Mouse (Mus musculus) neural tube, embryonic 15.5 days (tissue): Measurements from ENCODE around the gene Chka. TPM values are rescaled to one million over a fixed set of nuclear protein-coding genes. Genes with fewer than 3 reads are reported as not detected.

Source experiments
- ATAC-seq: fragments of 200-750 bp; cut with Nextera tagmentation; 2 replicates; pipeline ENCODE4 v1.8.0; 2017; ENCODE audit warnings: mild to moderate bottlenecking, moderate TSS enrichment, moderate library complexity; ENCODE audit not compliant: low FRiP score
- H3K27ac ChIP-seq: fragments of 300-500 bp; sonication (generic); replicated peaks from 2 replicates; pipeline ENCODE4 v1.5.1; 2015; ENCODE audit warnings: mild to moderate bottlenecking, inconsistent platforms
- H3K27me3 ChIP-seq: fragments of 300-500 bp; sonication (generic); replicated peaks from 2 replicates; pipeline ENCODE4 v1.6.1; 2015; ENCODE audit warnings: inconsistent platforms
- H3K36me3 ChIP-seq: fragments of 300-500 bp; sonication (generic); 2 replicates; pipeline ENCODE4 v1.6.1; 2015; ENCODE audit warnings: inconsistent platforms
- H3K4me1 ChIP-seq: fragments of 300-500 bp; sonication (generic); 2 replicates; pipeline ENCODE4 v1.6.1; 2015; ENCODE audit warnings: inconsistent platforms
- H3K4me2 ChIP-seq: fragments of 300-500 bp; sonication (generic); 2 replicates; pipeline ENCODE4 v1.6.1; 2015; ENCODE audit warnings: inconsistent platforms, mild to moderate bottlenecking, moderate library complexity
- H3K4me3 ChIP-seq: fragments of 300-500 bp; sonication (generic); replicated peaks from 2 replicates; pipeline ENCODE4 v1.5.1; 2015; ENCODE audit warnings: mild to moderate bottlenecking, inconsistent platforms
- H3K9ac ChIP-seq: fragments of 300-500 bp; sonication (generic); replicated peaks from 2 replicates; pipeline ENCODE4 v1.6.1; 2015; ENCODE audit warnings: mild to moderate bottlenecking, inconsistent platforms
- H3K9me3 ChIP-seq: fragments of 300-500 bp; sonication (generic); replicated peaks from 2 replicates; pipeline ENCODE4 v1.6.1; 2016; ENCODE audit warnings: inconsistent platforms
- WGBS: fragments of 180-500 bp; shearing (Covaris S2); methylation state at CpG from one replicate; pipeline ENCODE4 v1.1.7; 2015; ENCODE audit warnings: mixed read lengths; 5-methylcytosine and 5-hydroxymethylcytosine counted together
- polyA plus RNA-seq: library from polyadenylated mRNA; unstranded; fragments of >200 nt; fragmentation: Nextera tagmentation; extraction: Ambion mirVana; gene quantifications from 2 replicates; pipeline ENCODE4 v1.2.1, GENCODE M21; 2015

Chka gene
- polyA plus RNA-seq, 1 experiment from 2014 or later: 68.7 TPM

DNA sequence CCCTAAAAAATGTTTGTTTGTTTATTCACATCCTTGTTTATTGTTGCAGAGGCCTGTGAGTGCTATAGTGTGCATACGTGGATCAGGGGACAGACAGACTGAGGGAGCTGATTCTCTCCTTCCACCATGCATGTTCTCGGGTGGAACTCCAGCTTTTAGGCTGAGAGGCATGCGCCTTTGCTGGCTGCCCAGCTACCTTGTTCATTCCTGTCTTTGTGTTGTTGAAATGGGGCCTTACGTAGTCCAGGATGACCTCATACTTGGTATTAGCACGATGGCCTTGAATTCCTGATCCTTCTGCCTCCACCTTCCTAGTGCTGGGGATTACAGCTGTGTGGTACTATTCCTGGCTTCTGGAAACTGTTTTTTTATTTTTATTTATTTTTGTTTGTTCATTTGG, 3.9 kb upstream of the Chka start:
- Histone ChIP-seq H3K9ac (no peak overlapping the region), H3K27me3 (no peaks in the 10 kb centered on the region), H3K4me1 (peaks cover 8% of the 10 kb centered on the region), H3K9me3 (no peaks in the 10 kb centered on the region), H3K4me3 (no peak overlapping the region), H3K36me3 (no peaks in the 10 kb centered on the region), H3K4me2 (no peak overlapping the region), H3K27ac (no peak overlapping the region)
- no peak for ATAC-seq
- WGBS: 90% methylated on average over 5 of the region's 5 CpGs

DNA sequence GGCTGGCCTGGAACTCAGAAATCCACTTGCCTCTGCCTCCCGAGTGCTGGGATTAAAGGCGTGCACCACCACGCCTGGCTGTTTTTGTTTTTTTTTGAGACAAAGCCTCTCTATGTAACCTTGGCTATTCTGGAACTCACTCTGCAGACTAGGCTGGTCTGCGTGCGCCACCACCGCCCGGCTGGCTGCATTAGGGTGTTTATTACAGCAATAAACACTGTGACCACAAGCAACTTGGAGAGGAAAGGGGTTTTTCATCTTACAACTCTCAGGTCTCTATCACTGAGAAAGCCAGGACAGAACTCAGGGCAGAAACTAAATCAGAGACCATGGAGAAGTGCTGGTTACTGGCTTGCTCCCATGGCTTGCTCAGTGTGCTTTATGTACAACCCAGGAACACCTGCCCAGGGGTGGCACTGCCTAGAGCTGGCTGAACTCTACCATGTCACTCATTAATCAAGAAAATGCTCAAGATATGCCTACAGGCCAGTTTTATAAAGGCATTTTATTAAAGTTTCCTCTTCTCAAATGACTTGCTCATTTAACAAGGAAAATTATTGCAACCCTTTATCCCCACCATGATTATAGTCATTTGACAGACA, 3.3 kb upstream of the Chka start:
- no peak overlapping the region for H3K4me3 ChIP-seq
- no peak for ATAC-seq
- 36% methylated on average over 7 of the region's 7 CpGs for WGBS

DNA sequence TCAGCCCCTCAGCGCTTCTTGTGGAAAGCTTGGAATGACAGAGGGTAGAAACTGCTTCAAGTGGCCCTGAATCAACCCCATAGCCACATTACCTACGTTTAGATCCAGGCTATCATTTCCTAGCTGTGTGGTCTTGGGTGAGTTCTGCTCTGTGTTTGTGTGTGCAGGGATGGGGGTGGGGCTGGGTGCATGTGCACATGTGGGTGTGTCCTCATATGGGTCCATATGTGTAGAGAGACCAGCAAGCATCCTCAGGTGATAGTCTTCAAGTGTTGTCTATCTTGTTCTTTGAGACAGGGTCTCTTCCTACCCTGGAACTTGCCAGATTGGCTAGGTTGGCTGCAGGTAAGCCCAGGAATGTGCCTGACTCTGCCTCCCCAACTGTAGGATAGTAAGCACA, 2.3 kb upstream of the Chka start:
- Histone ChIP-seq H3K4me1 (peaks cover 21% of the 10 kb centered on the region), H3K9me3 (no peaks in the 10 kb centered on the region), H3K27me3 (no peaks in the 10 kb centered on the region), H3K36me3 (no peaks in the 10 kb centered on the region), H3K27ac (no peak overlapping the region), H3K4me3 (no peak overlapping the region), H3K4me2 (no peak overlapping the region), H3K9ac (no peak overlapping the region)
- WGBS: 94% methylated on average over 2 of the region's 2 CpGs
- no peak for ATAC-seq

More for the DNA sequence above, 3.3 kb upstream of the Chka start:
- Histone ChIP-seq H3K36me3 (no peaks in the 10 kb centered on the region), H3K4me2 (no peak overlapping the region), H3K9me3 (no peaks in the 10 kb centered on the region), H3K9ac (no peak overlapping the region), H3K4me1 (peaks cover 12% of the 10 kb centered on the region), H3K27me3 (no peaks in the 10 kb centered on the region), H3K27ac (no peak overlapping the region)

DNA sequence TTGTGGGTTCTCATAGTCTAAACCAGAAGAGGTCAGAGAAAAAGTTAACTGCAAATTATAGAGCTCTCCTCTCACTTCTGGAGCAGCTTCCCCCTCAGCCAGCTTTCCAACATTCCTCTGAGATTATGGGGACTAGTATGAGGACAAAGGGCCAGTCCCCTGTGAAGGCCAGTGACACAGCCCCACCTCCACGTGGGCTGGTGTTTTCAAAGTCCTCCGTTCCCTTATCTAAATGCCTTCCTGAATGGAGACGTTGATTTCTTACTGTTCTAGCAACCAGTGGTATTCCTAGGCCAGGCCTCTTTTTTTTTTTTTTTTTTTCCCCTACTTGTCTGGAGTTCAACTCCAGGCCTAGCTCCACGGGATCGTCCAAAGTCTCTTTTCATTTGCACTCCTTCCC, 1.5 kb upstream of the Chka start:
- Histone ChIP-seq H3K9me3 (no peaks in the 10 kb centered on the region), H3K4me2 (no peak overlapping the region), H3K36me3 (no peaks in the 10 kb centered on the region), H3K4me3 (no peak overlapping the region), H3K27ac (no peak overlapping the region), H3K9ac (no peak overlapping the region), H3K27me3 (no peaks in the 10 kb centered on the region), H3K4me1 (peaks cover 27% of the 10 kb centered on the region)
- 50% methylated on average over 5 of the region's 5 CpGs for WGBS
- ATAC-seq: no peak

DNA sequence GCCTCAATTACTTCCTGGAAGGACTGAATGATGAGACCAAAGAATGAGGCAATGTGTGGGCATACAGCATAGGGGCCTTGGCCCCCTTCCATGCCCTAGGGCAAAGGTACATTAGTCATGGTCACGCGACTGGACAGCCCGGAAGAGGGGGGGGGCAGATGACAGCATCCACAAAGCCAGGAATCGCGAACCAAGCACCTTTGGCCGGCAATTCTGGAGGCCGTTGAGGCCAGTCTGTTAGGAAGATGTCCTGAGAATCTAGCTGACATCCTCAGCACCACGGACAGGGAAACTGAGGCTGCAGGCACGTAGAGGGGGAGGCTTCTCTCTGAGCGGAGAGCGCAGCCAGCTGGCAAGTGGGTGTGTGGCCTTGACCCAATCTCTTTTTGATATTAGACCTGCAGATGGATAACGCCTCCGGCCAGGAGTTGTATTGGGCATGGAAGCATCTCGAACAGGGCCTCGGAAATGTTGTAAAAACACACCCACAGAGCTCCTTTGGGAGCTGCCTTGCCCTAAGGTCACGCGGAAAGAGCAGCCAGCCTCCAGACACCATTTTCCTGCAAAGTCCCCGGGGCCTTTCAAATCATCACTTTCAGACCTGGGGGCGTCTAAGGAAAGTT, 615 bp upstream of the Chka start:
- Histone ChIP-seq H3K27ac (peak overlapping the region; percentile 97), H3K9me3 (no peaks in the 10 kb centered on the region), H3K9ac (peak overlapping the region; percentile 49), H3K27me3 (no peaks in the 10 kb centered on the region), H3K36me3 (no peaks in the 10 kb centered on the region), H3K4me3 (peak overlapping the region; percentile 94), H3K4me2 (peak overlapping the region; percentile 75), H3K4me1 (peaks cover 36% of the 10 kb centered on the region)
- no peak for ATAC-seq
- WGBS: 9% methylated on average over 19 of the region's 19 CpGs

DNA sequence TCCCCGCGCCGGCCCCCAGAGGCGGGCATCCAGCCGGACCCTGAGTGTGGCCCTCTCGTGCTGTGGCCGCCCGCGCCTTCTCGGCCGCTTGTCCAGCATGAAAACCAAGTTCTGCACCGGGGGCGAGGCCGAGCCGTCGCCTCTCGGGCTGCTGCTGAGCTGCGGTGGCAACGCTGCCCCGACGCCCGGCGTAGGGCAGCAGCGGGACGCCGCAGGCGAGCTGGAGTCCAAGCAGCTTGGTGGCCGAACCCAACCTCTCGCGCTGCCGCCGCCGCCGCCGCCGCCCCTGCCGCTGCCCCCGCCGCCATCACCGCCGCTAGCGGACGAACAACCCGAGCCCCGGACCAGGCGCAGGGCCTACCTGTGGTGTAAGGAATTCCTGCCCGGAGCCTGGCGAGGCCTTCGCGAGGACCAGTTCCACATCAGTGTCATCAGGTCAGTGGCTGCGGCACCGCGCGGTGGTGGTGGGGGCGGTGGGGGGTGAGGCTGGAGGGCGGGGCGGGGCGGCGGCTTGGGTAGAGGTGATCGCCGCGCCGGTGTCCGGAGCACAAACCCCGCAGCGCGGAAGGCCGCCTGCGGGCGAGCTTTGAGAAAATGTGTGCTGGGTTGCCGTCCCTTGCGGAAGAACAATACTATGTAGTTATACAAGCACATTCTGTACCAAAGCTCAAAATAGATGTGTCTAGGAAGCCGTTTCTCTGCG, 557 bp downstream of the Chka start:
- ATAC-seq: peak; percentile 49
- H3K4me2 ChIP-seq: peak overlapping the region; percentile 75
- no peaks in the 10 kb centered on the region for H3K9me3 ChIP-seq
- peak overlapping the region; percentile 97 for H3K27ac ChIP-seq
- peaks cover 41% of the 10 kb centered on the region for H3K4me1 ChIP-seq
- no peaks in the 10 kb centered on the region for H3K36me3 ChIP-seq
- peak overlapping the region; percentile 94 for H3K9ac ChIP-seq
- WGBS: under 1% methylated on average over 68 of the region's 74 CpGs
- no peaks in the 10 kb centered on the region for H3K27me3 ChIP-seq
- H3K4me3 ChIP-seq: peak overlapping the region; percentile 94

DNA sequence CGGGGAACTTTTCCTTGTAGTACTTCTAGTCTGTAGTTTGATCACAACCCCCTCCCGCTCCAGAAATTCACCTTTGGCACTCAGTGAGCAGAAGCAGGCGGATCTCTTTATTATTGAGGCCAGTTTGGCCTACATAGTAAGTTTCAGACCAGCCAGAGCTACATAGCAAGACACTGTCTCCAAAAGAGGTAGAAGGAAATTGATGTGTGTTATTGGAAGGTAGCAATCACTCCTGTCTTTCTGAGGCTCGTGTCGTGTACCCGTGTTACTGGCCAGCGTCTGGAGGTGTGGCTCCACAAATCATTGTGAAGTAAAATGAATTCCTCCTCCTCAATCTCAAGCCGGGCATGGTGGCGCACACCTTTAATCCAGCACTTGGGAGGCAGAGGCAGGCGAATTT, 1.5 kb downstream of the Chka start:
- Histone ChIP-seq H3K4me2 (peak overlapping the region; percentile 75), H3K27ac (no peak overlapping the region), H3K27me3 (no peaks in the 10 kb centered on the region), H3K4me1 (peaks cover 45% of the 10 kb centered on the region), H3K36me3 (no peaks in the 10 kb centered on the region), H3K9me3 (no peaks in the 10 kb centered on the region), H3K4me3 (peak overlapping the region; percentile 94), H3K9ac (no peak overlapping the region)
- no peak for ATAC-seq
- WGBS: 87% methylated on average over 10 of the region's 10 CpGs

DNA sequence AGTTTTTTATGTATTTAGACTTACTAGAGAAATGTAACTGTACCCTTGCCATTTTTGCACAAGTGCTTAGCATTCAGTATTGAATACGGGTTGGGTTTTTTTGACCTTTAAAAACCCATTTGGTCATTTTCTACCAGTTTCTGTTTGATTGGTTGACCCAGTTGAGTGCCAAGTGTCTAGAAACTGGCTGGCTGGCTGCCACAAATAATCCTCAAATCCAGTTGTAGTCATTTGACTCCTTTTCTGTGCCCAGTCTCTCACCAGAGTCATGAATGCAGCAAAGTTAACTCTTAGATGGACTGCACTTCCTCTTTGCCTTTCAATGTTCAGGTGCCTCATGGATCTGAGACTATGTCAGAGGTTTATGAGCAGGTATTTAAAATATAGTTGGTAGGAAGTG, 2.3 kb downstream of the Chka start:
- Histone ChIP-seq H3K36me3 (no peaks in the 10 kb centered on the region), H3K27ac (no peak overlapping the region), H3K4me3 (0 out of 2 replicates have a peak overlapping the region, but pooled peaks have one; percentile 2), H3K4me1 (peaks cover 45% of the 10 kb centered on the region), H3K4me2 (peak overlapping the region; percentile 75), H3K27me3 (no peaks in the 10 kb centered on the region), H3K9me3 (no peaks in the 10 kb centered on the region), H3K9ac (no peak overlapping the region)
- 76% methylated on average over 1 of the region's 1 CpGs for WGBS
- ATAC-seq: no peak

DNA sequence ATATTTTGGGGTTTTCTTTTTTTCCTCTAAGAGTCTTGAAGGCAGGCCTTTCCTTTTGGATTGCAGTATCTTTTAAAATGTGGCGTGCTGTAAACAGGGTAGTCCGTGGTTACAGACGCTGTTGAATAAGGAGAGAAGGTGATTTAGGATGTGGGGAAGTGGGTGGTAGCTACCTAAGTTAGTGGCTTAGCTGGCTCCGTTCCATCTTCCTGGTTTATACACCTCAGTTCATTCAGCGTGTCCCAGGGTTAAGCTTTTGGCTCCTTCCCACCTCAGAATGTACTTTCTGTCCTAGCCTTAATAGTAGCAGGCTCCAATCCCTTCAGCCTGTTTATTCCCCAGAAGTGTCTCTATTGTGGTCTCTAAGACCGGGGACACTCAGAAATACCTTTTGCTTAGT, 3.5 kb downstream of the Chka start:
- 0 out of 2 replicates have a peak overlapping the region, but pooled peaks have one; percentile 20 for H3K27ac ChIP-seq
- H3K36me3 ChIP-seq: no peaks in the 10 kb centered on the region
- peaks cover 45% of the 10 kb centered on the region for H3K4me1 ChIP-seq
- peak overlapping the region; percentile 22 for H3K4me2 ChIP-seq
- H3K9me3 ChIP-seq: no peaks in the 10 kb centered on the region
- no peak overlapping the region for H3K4me3 ChIP-seq
- H3K27me3 ChIP-seq: no peaks in the 10 kb centered on the region
- ATAC-seq: no peak
- no peak overlapping the region for H3K9ac ChIP-seq
- WGBS: 54% methylated on average over 6 of the region's 6 CpGs

DNA sequence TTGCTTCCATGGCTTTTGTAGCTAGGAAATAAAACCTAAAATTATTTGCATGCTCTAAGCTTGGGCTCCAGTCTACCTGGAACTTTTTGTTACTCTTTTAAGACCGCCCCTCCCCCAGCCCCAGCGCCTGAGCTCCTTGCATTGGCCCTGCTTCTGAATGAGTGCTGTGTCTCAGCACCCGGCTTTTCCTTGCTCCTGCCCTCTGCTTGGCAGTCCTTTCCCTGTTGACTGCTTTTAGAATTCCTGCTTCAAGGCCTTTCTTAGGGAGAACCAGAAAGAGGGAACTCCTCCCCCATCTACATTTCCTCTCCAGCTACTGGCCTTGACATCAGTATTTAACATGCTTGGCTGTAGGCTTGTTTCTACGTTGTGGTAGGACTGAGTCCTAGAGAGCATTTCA, 4.0 kb downstream of the Chka start:
- Histone ChIP-seq H3K4me2 (peak overlapping the region; percentile 22), H3K9ac (no peak overlapping the region), H3K4me3 (no peak overlapping the region), H3K9me3 (no peaks in the 10 kb centered on the region), H3K36me3 (no peaks in the 10 kb centered on the region), H3K27ac (0 out of 2 replicates have a peak overlapping the region, but pooled peaks have one; percentile 20), H3K27me3 (no peaks in the 10 kb centered on the region), H3K4me1 (peaks cover 45% of the 10 kb centered on the region)
- 20% methylated on average over 4 of the region's 4 CpGs for WGBS
- no peak for ATAC-seq

DNA sequence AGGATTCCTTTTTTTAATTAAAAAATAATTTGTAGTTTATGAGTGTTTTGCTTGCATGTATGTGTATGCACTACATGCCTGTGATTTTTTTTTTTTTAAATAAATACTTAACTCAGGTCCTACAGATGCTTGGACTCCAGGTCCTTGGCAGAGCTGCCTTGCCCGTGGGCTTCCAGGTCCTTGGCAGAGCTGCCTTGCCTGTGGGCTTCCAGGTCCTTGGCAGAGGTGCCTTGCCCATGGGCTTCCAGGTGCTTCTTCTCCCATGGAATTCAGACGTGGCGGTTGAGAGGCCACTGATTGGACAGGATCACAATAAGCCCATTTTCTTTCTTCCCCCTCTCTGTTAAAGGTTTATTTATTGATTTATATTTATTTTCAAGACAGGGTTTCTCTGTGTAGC, 5.6 kb downstream of the Chka start:
- WGBS: 80% methylated on average over 3 of the region's 3 CpGs
- Histone ChIP-seq H3K9me3 (no peaks in the 10 kb centered on the region), H3K4me1 (peaks cover 37% of the 10 kb centered on the region), H3K4me2 (no peak overlapping the region), H3K36me3 (0 out of 2 replicates have a peak, but pooled peaks cover 5% of the 10 kb centered on the region), H3K4me3 (no peak overlapping the region), H3K27ac (no peak overlapping the region), H3K9ac (no peak overlapping the region), H3K27me3 (no peaks in the 10 kb centered on the region)
- no peak for ATAC-seq

DNA sequence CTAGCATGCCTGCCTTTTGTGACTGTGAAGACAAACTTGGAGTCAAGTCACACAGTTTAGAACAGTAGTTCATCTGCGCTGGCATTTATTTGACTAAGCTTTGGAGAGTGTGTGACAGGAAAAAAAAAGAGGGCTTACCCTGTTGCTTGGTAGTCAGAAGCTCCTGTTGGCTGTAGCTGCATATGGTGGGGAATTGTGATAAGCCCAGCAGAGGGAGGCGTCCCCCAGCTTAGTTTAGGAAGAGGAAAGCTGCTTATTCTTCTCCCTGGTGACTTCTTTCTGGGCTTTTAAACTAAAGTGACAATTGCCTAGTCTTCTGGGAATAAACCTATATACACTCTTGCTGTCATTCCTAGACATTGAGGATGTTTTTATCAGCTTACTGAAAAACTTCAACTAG, 11.1 kb downstream of the Chka start:
- Histone ChIP-seq H3K4me1 (no peaks in the 10 kb centered on the region; the same call in 1 of the 2 replicates), H3K4me3 (no peak overlapping the region), H3K36me3 (peaks cover 8% of the 10 kb centered on the region; the same call in 1 of the 2 replicates), H3K9ac (no peak overlapping the region), H3K27ac (no peak overlapping the region), H3K27me3 (no peaks in the 10 kb centered on the region), H3K4me2 (no peak overlapping the region), H3K9me3 (no peaks in the 10 kb centered on the region)
- WGBS: 81% methylated on average over 2 of the region's 2 CpGs
- no peak for ATAC-seq
